Mouse (Mus musculus): Measurements from ENCODE around the gene Mecom.

DNA sequence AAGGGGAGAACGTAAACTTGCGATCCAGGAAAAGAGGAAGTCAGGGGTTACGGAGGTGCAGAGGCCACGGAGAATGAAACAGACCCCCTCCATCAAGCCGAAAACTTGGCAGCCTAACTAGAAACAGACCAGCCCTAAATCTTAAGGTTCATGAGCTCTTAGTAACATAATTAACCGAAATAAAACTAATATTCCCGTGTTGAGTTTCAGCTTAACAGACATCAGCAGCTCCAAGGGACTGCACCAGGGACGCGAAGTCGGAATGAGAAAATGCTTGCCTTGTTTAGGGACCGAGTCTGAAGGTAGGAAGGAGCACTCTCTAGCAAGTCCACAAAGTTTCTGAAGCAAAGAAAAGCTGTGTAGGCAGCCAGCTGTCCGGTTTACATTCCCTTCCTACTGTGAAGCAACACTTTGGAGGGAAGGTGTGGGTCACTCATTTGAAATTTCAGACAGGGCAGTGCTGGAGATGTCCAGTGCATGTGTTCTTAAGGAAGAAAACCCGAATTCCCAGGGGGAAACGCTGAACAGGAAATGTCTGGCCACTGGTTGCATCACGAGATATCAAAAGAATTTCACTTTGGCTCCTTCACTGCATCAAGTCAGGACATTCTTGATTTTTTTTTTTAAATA, 442.5 kb downstream of the Mecom start:
- no peak for TF ChIP-seq GATA1 (IDR thresholded peaks at IDR 0.05; ENCODE audit: borderline replicate concordance, low read length)
- TF ChIP-seq FLI1 (IDR thresholded peaks at IDR 0.05; ENCODE audit: low read length) = no peak
